Mouse (Mus musculus) cerebellum, adult 9-11 months (tissue): ENCODE data around the gene Fcrl6.
A peak's percentile ranks its signal among the peaks of the same experiment; 100 is the strongest.

Experiments
- DNase-seq: peaks from one replicate; pipeline ENCODE4 v3.0.0; 2022

Fcrl6 gene

GRCm38 (mm10) chr1:172602326-172602725, at the start of gene Fcrl6:
Gene Fcrl6, minus strand, starts transcription at chr1:172602551.
- DNase-seq = no peak

- no peak for DNase-seq
Observed at GRCm38 (mm10) chr1:172651288-172651987, 49.1 kb upstream of the Fcrl6 start.

- DNase-seq = no peak
Observed at GRCm38 (mm10) chr1:172650519-172651287, 48.4 kb upstream of the Fcrl6 start.

- DNase-seq = no peak
Observed at GRCm38 (mm10) chr1:172649396-172649795, 47.0 kb upstream of the Fcrl6 start.

GRCm38 (mm10) chr1:172647236-172647635, 44.9 kb upstream of the Fcrl6 start:
- no peak for DNase-seq

GRCm38 (mm10) chr1:172638781-172639180, 36.4 kb upstream of the Fcrl6 start:
- no peak for DNase-seq

GRCm38 (mm10) chr1:172637801-172638200, 35.5 kb upstream of the Fcrl6 start:
- no peak for DNase-seq

GRCm38 (mm10) chr1:172636266-172636665, 33.9 kb upstream of the Fcrl6 start:
- DNase-seq = no peak

- no peak for DNase-seq
Observed at GRCm38 (mm10) chr1:172635258-172635657, 32.9 kb upstream of the Fcrl6 start.

- DNase-seq = no peak
Observed at GRCm38 (mm10) chr1:172634136-172634535, 31.8 kb upstream of the Fcrl6 start.

- DNase-seq = peak; percentile 98
Observed at GRCm38 (mm10) chr1:172632451-172633326, 30.3 kb upstream of the Fcrl6 start, which contains the start of gene Dusp23. Gene Dusp23, minus strand, starts transcription at chr1:172632962.

- peak; percentile 39 for DNase-seq
Observed at GRCm38 (mm10) chr1:172631721-172632120, 29.4 kb upstream of the Fcrl6 start.

GRCm38 (mm10) chr1:172629831-172630230, 27.5 kb upstream of the Fcrl6 start:
- DNase-seq = no peak

- no peak for DNase-seq
Observed at GRCm38 (mm10) chr1:172626306-172626705, 24.0 kb upstream of the Fcrl6 start.

GRCm38 (mm10) chr1:172624081-172624480, 21.7 kb upstream of the Fcrl6 start:
- DNase-seq = no peak

GRCm38 (mm10) chr1:172623599-172623998, 21.2 kb upstream of the Fcrl6 start:
- no peak for DNase-seq

- DNase-seq = peak; percentile 62
Observed at GRCm38 (mm10) chr1:172619235-172619634, 16.9 kb upstream of the Fcrl6 start.

GRCm38 (mm10) chr1:172618141-172618540, 15.8 kb upstream of the Fcrl6 start:
- no peak for DNase-seq

- DNase-seq = no peak
Observed at GRCm38 (mm10) chr1:172617365-172618076, 15.2 kb upstream of the Fcrl6 start.

GRCm38 (mm10) chr1:172616537-172617300, 14.4 kb upstream of the Fcrl6 start:
- no peak for DNase-seq

GRCm38 (mm10) chr1:172615412-172615811, 13.1 kb upstream of the Fcrl6 start:
- no peak for DNase-seq

GRCm38 (mm10) chr1:172614654-172615053, 12.3 kb upstream of the Fcrl6 start:
- DNase-seq = no peak
